Mouse (Mus musculus) myocyte (in vitro differentiated cells): ENCODE data around the gene Gas7.

Experiments used
- CEBPB ChIP-seq: IDR thresholded peaks from 2 replicates; pipeline ENCODE4 v1.6.1; 2011; ENCODE audit warnings: mild to moderate bottlenecking, moderate library complexity; ENCODE audit not compliant: poor library complexity, insufficient read depth, severe bottlenecking
- E2F4 ChIP-seq: IDR thresholded peaks from one replicate; pipeline ENCODE4 v1.6.1; 2011; ENCODE audit warnings: mild to moderate bottlenecking, control low read depth, moderate library complexity; ENCODE audit not compliant: insufficient read depth
- MAX ChIP-seq: IDR thresholded peaks from one replicate; pipeline ENCODE4 v1.6.1; 2011; ENCODE audit warnings: low read depth, mild to moderate bottlenecking, control low read depth
- MYOD1 ChIP-seq, 3 experiments: IDR thresholded peaks; one replicate each; pipeline ENCODE4 v1.6.1; 2011; ENCODE audit warnings: control low read depth in 2 of 3, low read depth in 2 of 3, mild to moderate bottlenecking in 2 of 3, moderate library complexity in 1 of 3; ENCODE audit not compliant: insufficient read length in 2 of 3, control insufficient read depth in 1 of 3
- MYOG ChIP-seq, 3 experiments: IDR thresholded peaks; one replicate each; pipeline ENCODE4 v1.6.1; 2011; ENCODE audit warnings: control low read depth in 2 of 3, low read depth in 2 of 3, mild to moderate bottlenecking in 2 of 3; ENCODE audit not compliant: insufficient read length in 2 of 3, control insufficient read depth in 1 of 3, insufficient read depth in 1 of 3
- POLR2A ChIP-seq: IDR thresholded peaks from one replicate; pipeline ENCODE4 v1.6.1; 2011; ENCODE audit warnings: low read depth, mild to moderate bottlenecking, control low read depth, moderate library complexity; ENCODE audit not compliant: insufficient read length
- POLR2AphosphoS2 ChIP-seq: IDR thresholded peaks from one replicate; pipeline ENCODE4 v1.6.1; 2011; ENCODE audit warnings: low read depth, control low read depth; ENCODE audit not compliant: insufficient read length
- SRF ChIP-seq: IDR thresholded peaks from one replicate; pipeline ENCODE4 v1.6.1; 2011; ENCODE audit warnings: low read depth; ENCODE audit not compliant: control insufficient read depth, insufficient read length
- TCF12 ChIP-seq: IDR thresholded peaks from one replicate; pipeline ENCODE4 v1.6.1; 2011; ENCODE audit warnings: mild to moderate bottlenecking, control low read depth; ENCODE audit not compliant: poor library complexity, insufficient read depth, severe bottlenecking
- USF1 ChIP-seq: IDR thresholded peaks from one replicate; pipeline ENCODE4 v1.6.1; 2011; ENCODE audit warnings: low read depth, mild to moderate bottlenecking, control low read depth, moderate library complexity

- TF ChIP-seq MYOG (IDR thresholded peaks at IDR 0.05; ENCODE audit: control insufficient read depth in 1 of 3, insufficient read depth in 1 of 3, insufficient read length in 2 of 3, low read depth in 2 of 3): no peak
- TF ChIP-seq TCF12: no peak
- TF ChIP-seq USF1: no peak
- no peak for TF ChIP-seq CEBPB
- no peak for TF ChIP-seq POLR2A
- TF ChIP-seq MYOD1 (IDR thresholded peaks at IDR 0.05; ENCODE audit: control insufficient read depth in 1 of 3, insufficient read length in 2 of 3, low read depth in 2 of 3): no peak
- TF ChIP-seq SRF: no peak
- TF ChIP-seq POLR2AphosphoS2: no peak
- no peak for TF ChIP-seq MAX
- no peak for TF ChIP-seq E2F4
These were observed 183.2 kb downstream of the Gas7 start for GRCm38 (mm10) chr11:67638401-67638800.
